In the genomic region with DNA sequence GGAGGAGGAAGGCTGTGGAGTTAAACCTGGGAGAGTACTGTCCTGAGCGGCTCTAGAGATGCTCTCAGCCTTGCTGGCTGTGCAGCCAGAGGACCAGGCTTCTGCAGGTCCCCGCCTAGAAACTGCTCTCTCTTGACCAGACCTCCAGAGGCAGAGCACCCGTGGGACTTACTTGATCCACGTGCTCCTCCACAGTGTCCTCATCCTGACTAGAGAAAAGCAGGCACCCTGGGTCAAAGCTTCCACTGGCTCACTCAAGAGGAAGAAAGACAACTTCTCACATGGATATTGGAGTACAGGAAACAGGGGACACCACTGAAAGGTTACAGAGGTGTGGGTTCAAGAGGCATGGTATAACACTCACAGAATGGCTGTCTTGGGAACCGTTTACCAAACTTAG, we compare ENCODE assay signal across 26 mouse cellular contexts. TPM values are rescaled to one million over a fixed set of nuclear protein-coding genes. Genes with fewer than 3 reads are reported as not detected.
DNase-seq lines count a peak whose midpoint lies in the region; ATAC-seq lines count a peak whose summit lies in the region.
"Had no signal": no experiment of that assay in that cellular context is flagged by ENCODE, and none has a peak within 500 bp of the region (broad histone marks: within the 10 kb centered on the region; RNA-seq: fewer than 3 reads in every experiment).

No protein-coding gene starts in this region.

- no peak overlapping the region for H3K9ac ChIP-seq in midbrain, embryonic 11.5 days (ENCODE audit: low read length)
- no peak overlapping the region for H3K9ac ChIP-seq in midbrain, embryonic 16.5 days (ENCODE audit: low read depth, low read length)

- H3K4me3 ChIP-seq in heart, embryonic 10.5 days = no peak overlapping the region
- H3K4me3 ChIP-seq in midbrain, embryonic 11.5 days (ENCODE audit: low read depth, low read length) = no peak overlapping the region
- H3K4me3 ChIP-seq in midbrain, embryonic 16.5 days (ENCODE audit: low read depth, low read length) = no peak overlapping the region

- no peak for ATAC-seq in midbrain, embryonic 11.5 days (ENCODE audit: low FRiP score)
- no peak for ATAC-seq in midbrain, embryonic 16.5 days
- ATAC-seq: activated CD4-positive, CD25-positive, alpha-beta regulatory T cell, adult 4 months; CD4-positive, CD25-positive, alpha-beta regulatory T cell, adult 4 months; Patski had no signal

- 0 out of 2 replicates have a peak, but pooled peaks cover 8% of the 10 kb centered on the region for H3K27me3 ChIP-seq in heart, embryonic 10.5 days (ENCODE audit: insufficient read depth, poor library complexity, severe bottlenecking)
- H3K27me3 ChIP-seq in midbrain, embryonic 11.5 days (ENCODE audit: control insufficient read depth, insufficient read depth, low read length) = no peaks in the 10 kb centered on the region
- H3K27me3 ChIP-seq in midbrain, embryonic 16.5 days (ENCODE audit: control insufficient read depth, insufficient read depth, low read depth, low read length) = peaks cover 2% of the 10 kb centered on the region; the same call in 1 of the 2 replicates
- H3K27me3 ChIP-seq: CH12.LX had no signal

- DNase-seq in heart, adult 11 months = peak; percentile 55
- no peak for DNase-seq in heart, postnatal 4 days
- peak; percentile 70 for DNase-seq in heart, embryonic 10.5 days (ENCODE audit: low spot score)
- DNase-seq in heart, adult 9 months (ENCODE audit: low spot score in 2 of 2) = no peak
- peak; percentile 66 for DNase-seq in midbrain, embryonic 11.5 days (ENCODE audit: low spot score, missing footprints)
- DNase-seq: adrenal gland, adult 2 months; adrenal gland, adult 8-10 months; adrenal gland, postnatal 10 days; adrenal gland, postnatal 14 days; adrenal gland, postnatal 25 days; adrenal gland, postnatal 36 days; B cell, adult 2 months; cerebellum, adult 11 months; cerebellum, adult 11-12 months; cerebellum, adult 18-20 months had no signal

- 76% methylated on average over 5 of the region's 5 CpGs for WGBS in heart, embryonic 10.5 days
- 85% methylated on average over 5 of the region's 5 CpGs for WGBS in midbrain, embryonic 11.5 days
- 90% methylated on average over 5 of the region's 5 CpGs for WGBS in midbrain, embryonic 16.5 days

- H3K36me3 ChIP-seq in heart, embryonic 10.5 days = no peaks in the 10 kb centered on the region
- no peaks in the 10 kb centered on the region for H3K36me3 ChIP-seq in midbrain, embryonic 11.5 days (ENCODE audit: control insufficient read depth, insufficient read depth, low read length)
- no peaks in the 10 kb centered on the region for H3K36me3 ChIP-seq in midbrain, embryonic 16.5 days (ENCODE audit: control insufficient read depth, insufficient read depth, low read length)
- H3K36me3 ChIP-seq: G1E had no signal

- no peaks in the 10 kb centered on the region for H3K9me3 ChIP-seq in heart, embryonic 10.5 days
- no peaks in the 10 kb centered on the region for H3K9me3 ChIP-seq in midbrain, embryonic 11.5 days (ENCODE audit: control insufficient read depth, low read length)
- no peaks in the 10 kb centered on the region; the same call in 1 of the 2 replicates for H3K9me3 ChIP-seq in midbrain, embryonic 16.5 days (replicated peaks; ENCODE audit: control insufficient read depth, low read length, poor library complexity, severe bottlenecking)

- no peaks in the 10 kb centered on the region for H3K4me1 ChIP-seq in heart, embryonic 10.5 days
- H3K4me1 ChIP-seq in midbrain, embryonic 11.5 days (ENCODE audit: control insufficient read depth, insufficient read depth, low read length) = no peaks in the 10 kb centered on the region
- peaks cover 8% of the 10 kb centered on the region for H3K4me1 ChIP-seq in midbrain, embryonic 16.5 days (ENCODE audit: control insufficient read depth, insufficient read depth, low read length)

- no peak overlapping the region for H3K27ac ChIP-seq in heart, embryonic 10.5 days
- H3K27ac ChIP-seq in midbrain, embryonic 11.5 days (ENCODE audit: low read depth, low read length) = no peak overlapping the region
- H3K27ac ChIP-seq in midbrain, embryonic 16.5 days (ENCODE audit: low read length) = no peak overlapping the region

- H3K4me2 ChIP-seq in midbrain, embryonic 11.5 days = no peak overlapping the region
- no peak overlapping the region for H3K4me2 ChIP-seq in midbrain, embryonic 16.5 days (ENCODE audit: low read length)

RNA-seq across cellular contexts. Expression of a gene that starts 23.3 kb away (rescaled TPM):
- total RNA-seq in heart, postnatal 4 days (2021) = not detected
- polyA plus RNA-seq in heart, embryonic 10.5 days (2016; fragmentation: Nextera tagmentation; extraction: Ambion mirVana) = 2.9 and 4.9 TPM in 2 replicates
- polyA plus RNA-seq in midbrain, embryonic 11.5 days (2014; fragmentation: Nextera tagmentation; extraction: Ambion mirVana) = 2.3 and 2.6 TPM in 2 replicates
- polyA plus RNA-seq in midbrain, embryonic 16.5 days (2015; fragmentation: Nextera tagmentation; extraction: Ambion mirVana) = 6.0 and 7.6 TPM in 2 replicates
- total RNA-seq: adrenal gland, adult 18-20 months; adrenal gland, adult 2 months; adrenal gland, adult 8-10 months; adrenal gland, postnatal 10 days; adrenal gland, postnatal 14 days; adrenal gland, postnatal 25 days; adrenal gland, postnatal 36 days; adrenal gland, postnatal 4 days; CH12.LX; ES-E14; MEL had no signal
- polyA plus RNA-seq: activated CD4-positive, CD25-positive, alpha-beta regulatory T cell, adult 4 months; adrenal gland, adult 2 months; C2C12; CD4-positive, CD25-positive, alpha-beta regulatory T cell, adult 4 months; G1E; Patski had no signal

Comparison
In these comparisons a context has a peak if more than half of its experiments do, and no peak if none do; other contexts are left out.
1. DNase-seq: peak in heart, adult 11 months (single experiment), heart, embryonic 10.5 days (single experiment) and midbrain, embryonic 11.5 days (single experiment); none in heart, postnatal 4 days (single experiment) and heart, adult 9 months (0 of 2).